Mouse (Mus musculus) frontal cortex, postnatal 10 days (tissue): Measurements from ENCODE around the gene Lrsam1.

Experiments used
- DNase-seq, 2 experiments: peaks; one replicate each; pipeline ENCODE4 v3.0.0; 2022; ENCODE audit warnings: low spot score in 2 of 2, mixed read lengths in 1 of 2

The Lrsam1 gene

GRCm38 (mm10) chr2:32966689-32967631, 5.5 kb upstream of the Lrsam1 start:
- DNase-seq = peak; percentile 85 to 86

GRCm38 (mm10) chr2:32966184-32966688, 4.8 kb upstream of the Lrsam1 start:
- no peak for DNase-seq

DNA sequence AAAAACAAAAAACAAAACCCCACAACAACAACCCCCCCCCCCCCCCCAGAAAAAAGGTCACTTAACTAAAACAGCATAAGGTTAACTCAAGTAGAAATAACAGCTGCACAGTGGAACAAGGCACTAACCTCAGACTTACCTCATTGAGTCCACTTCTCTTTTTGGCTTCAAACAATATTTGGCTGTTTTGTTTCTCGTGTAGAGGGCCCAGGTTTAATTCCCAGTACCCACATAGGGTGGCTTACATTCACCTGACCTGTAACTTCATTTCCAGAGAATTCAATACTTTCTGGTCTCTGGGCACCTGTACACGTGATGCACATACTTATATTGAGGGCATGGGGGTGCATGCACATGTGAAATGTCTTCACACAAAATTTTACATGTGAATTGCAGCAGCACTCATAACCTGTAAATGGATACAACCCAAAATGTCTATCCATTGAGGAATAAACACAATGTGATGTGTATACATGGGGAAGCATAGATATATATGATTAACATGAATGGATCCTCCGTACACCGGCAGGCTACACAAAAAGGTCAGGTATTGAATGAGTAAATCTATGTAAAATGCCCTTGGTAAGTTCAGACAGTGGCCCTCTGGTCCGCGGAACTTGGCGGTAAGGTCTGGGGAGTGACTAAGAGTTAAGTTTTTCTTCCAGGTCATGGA, 4.2 kb upstream of the Lrsam1 start:
- no peak for DNase-seq

- no peak for DNase-seq
Observed at GRCm38 (mm10) chr2:32964659-32965457, 3.4 kb upstream of the Lrsam1 start.

- no peak for DNase-seq
Observed at GRCm38 (mm10) chr2:32963981-32964380, 2.6 kb upstream of the Lrsam1 start.

- no peak for DNase-seq
Observed at GRCm38 (mm10) chr2:32963544-32963943, 2.1 kb upstream of the Lrsam1 start.

- DNase-seq = no peak
Observed at GRCm38 (mm10) chr2:32962875-32963220, 1.4 kb upstream of the Lrsam1 start.

- no peak for DNase-seq
Observed at GRCm38 (mm10) chr2:32962062-32962874, 854 bp upstream of the Lrsam1 start.

DNA sequence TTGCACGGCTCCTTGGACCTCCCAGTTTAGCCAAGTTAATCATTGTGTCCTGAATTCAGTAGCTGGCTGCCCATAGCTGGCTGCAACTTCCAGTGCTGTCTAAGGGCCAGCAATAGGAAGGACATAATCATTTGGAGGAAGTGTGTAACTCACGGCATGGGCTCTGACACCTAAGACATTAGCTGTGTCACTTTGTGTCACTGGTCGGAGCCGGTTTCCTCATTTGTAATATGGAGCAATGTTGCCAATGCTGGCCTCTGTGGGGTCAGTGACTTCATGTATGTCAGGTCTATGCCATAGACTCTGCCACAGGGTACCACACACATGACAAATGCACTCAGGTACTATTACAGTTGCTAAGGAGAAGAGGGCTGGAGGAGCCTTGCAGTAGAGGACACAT, 1.1 kb downstream of the Lrsam1 start:
- DNase-seq = no peak

DNA sequence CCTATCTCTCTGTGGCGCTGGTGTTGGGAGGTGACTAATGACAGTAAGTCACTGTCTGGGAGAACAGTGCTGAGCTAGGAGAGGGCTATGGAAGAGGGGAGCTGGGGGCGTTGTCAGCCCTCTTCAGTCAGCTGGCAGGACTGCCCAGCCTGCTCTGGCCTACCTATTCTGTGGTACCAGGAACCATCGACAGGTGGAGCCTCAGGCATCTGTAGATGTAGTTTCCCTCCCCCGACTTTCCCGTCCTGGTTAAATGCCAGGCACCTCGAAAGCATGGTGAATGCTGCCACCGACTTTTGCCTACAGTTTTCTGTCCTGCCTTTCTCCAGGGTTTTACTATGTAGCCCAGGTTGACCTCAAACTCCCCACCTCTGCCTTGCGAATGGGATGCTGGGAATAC, 4.1 kb downstream of the Lrsam1 start:
- no peak for DNase-seq

DNA sequence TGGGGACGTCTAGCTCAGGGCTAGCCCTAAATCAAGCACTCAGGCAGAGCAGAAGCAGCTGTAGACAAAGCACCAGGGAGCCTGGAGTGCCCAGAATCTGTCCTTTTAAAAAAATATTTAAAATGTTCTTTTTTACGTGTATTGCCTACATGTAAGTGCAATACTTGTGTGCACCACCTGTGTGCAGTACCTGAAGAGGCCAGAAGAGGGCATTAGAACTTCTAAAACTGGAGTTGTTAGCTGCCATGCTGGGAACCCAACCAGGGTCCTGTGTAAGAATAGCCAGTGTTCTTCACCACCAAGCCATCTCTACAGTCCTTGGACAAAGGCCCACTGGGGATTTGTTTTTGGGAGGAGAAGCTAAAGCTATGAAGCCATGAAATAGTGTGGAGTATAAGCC, 6.8 kb downstream of the Lrsam1 start:
- DNase-seq = no peak

DNA sequence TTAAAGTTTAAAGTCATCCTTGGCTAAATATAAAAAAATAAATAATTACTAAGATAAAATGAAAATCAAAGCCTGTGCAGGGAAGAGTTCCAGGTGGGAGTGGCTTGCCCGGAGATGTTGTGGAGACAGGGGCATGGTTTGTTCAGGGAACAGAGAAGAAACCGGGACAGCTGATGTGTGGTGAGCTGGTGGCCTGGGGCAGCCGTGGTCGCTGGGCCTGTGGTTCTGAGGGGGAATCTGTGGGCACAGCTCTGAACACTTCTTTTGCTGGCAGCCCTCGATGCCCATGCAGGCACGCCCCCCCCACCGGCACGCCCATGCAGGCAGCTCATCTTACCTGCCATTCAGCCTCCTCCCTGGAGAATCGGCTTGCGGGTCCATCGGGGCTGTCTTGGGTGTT, 14.0 kb downstream of the Lrsam1 start:
- DNase-seq = no peak

- DNase-seq = no peak
Observed at GRCm38 (mm10) chr2:32940483-32940882, 20.9 kb downstream of the Lrsam1 start.

GRCm38 (mm10) chr2:32939418-32939817, 22.0 kb downstream of the Lrsam1 start:
- DNase-seq = no peak

- no peak for DNase-seq
Observed at GRCm38 (mm10) chr2:32938741-32939140, 22.7 kb downstream of the Lrsam1 start.

DNA sequence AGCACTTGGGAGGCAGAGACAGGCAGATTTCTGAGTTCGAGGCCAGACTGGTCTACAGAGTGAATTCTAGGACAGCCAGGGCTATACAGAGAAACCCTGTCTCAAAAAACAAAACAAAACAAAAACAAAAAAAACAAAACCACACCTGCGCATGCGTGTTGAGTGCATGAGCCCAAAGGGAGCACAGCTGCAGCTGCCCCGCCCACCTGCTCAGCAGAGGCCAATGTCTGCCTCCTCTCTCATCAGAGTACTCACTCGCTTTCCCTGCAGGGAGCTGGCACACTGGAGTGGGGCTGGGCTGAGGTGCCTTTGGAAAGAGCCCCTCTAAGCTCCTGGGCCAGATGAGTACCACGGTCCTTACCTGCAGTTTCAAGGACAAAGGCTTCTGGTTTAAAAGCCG, 29.7 kb downstream of the Lrsam1 start:
- DNase-seq = no peak

DNA sequence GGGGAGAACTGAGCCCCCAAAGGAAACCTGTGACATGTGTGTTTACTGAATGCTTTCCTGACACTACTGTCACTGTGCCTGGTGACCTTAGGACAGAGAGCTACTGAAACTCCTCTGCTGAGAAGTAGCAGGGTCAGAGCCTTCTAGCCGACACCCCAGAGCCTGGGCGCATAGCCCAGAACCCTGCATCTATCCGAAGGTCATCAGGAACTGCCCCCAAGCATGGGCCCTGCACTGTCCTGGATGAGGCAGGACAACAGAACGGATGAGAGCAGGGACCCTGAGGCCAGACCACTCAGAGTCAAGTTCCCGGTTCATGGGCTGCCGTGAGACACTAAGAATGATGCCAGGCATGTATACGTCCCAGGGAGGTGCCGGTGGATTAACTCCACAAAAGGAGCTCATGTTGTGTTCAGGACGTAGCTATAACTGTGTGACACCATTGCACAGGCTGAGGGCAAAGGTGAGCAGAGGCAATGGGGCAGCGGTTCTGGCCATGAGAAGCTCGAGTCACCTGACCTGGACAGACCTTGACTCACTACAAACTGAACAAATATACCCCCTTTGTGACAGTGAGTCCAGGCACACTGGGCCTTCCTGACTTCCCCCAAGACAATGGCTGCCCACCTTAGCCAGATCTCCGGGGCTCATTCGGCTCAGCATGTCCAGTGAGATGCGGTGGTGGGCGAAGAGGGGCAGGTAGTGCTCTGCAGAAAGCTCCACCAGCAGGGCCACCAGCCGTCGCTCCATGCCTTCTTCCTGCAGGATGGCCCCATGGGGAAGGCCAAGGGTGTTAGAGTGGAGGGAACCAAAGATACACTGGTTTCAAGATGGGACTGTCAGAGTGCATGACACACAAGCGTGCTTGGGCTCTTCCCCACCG, 32.2 kb downstream of the Lrsam1 start:
- no peak for DNase-seq

DNA sequence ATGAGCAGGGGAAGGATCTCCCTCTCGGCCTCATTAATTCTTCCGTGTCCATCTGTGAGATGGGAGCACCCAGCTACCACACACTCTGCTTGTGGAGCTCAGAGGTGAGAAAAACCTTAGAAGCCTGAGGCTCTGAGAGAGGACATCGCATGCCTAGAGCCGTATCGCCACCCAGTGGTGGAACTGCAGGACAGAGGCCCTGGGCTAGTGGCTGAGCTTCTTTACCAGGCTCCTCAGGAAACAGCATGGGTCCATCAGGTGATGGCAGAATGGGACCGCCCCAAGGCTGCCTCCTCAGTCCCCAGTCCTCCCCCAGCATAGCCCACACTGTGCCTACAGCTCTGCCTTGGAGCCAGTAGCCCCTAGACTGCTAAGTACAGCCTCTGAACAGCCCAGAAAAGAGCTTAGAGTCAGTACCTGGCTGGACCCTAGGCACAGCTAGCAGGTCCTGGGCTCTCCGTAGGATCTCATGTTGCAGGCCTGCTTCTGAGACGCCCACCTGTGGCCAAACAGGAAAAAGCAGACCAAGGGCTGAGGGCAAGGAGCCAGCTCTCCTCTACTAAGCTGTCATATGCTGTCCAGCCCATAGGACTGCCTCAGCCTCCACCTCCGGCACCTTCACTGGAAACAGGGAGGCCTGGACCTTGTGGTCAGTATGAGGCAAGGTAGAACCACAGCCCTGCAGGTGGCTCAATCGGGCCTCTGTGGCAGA, 33.0 kb downstream of the Lrsam1 start:
- peak in 1 of 2 experiments; percentile 76 for DNase-seq

- no peak for DNase-seq
Observed at GRCm38 (mm10) chr2:32927624-32928234, 33.7 kb downstream of the Lrsam1 start.
